Mouse (Mus musculus) liver, adult 2 months (tissue): Measurements from ENCODE around the gene Celf2. TPM values are rescaled to one million over a fixed set of nuclear protein-coding genes. Genes with fewer than 3 reads are reported as not detected.

ENCODE experiments used
- DNase-seq: peaks from one replicate; pipeline ENCODE4 v3.0.0-alpha.2; 2011; ENCODE audit warnings: low read depth, low spot score; ENCODE audit errors: extremely low read depth
- H3K27ac ChIP-seq: fragments of 200-500 bp; replicated peaks from 2 replicates; pipeline ENCODE4 v1.5.1; 2012; ENCODE audit warnings: low read depth, mild to moderate bottlenecking, control low read depth, inconsistent platforms, low read length; ENCODE audit not compliant: insufficient read depth
- H3K27me3 ChIP-seq: fragments of 200-500 bp; 2 replicates; pipeline ENCODE4 v1.6.1; 2012; ENCODE audit warnings: mild to moderate bottlenecking, moderate library complexity, low read length, inconsistent platforms; ENCODE audit not compliant: control insufficient read depth, insufficient read depth
- H3K36me3 ChIP-seq: fragments of 200-500 bp; 2 replicates; pipeline ENCODE4 v1.6.1; 2012; ENCODE audit warnings: low read length, inconsistent platforms; ENCODE audit not compliant: control insufficient read depth, insufficient read depth
- H3K4me1 ChIP-seq: fragments of 200-500 bp; 2 replicates; pipeline ENCODE4 v1.6.1; 2011; ENCODE audit warnings: low read length; ENCODE audit not compliant: control insufficient read depth, insufficient read depth
- H3K4me3 ChIP-seq: fragments of 200-500 bp; 2 replicates; pipeline ENCODE4 v1.5.1; 2011; ENCODE audit warnings: low read depth, mild to moderate bottlenecking, control low read depth, low read length, moderate library complexity; ENCODE audit not compliant: insufficient read depth
- H3K79me2 ChIP-seq: fragments of 200-500 bp; 2 replicates; pipeline ENCODE4 v1.6.1; 2012; ENCODE audit warnings: inconsistent platforms, mild to moderate bottlenecking, low read length, moderate library complexity; ENCODE audit not compliant: control insufficient read depth, insufficient read depth
- H3K9ac ChIP-seq: fragments of 200-500 bp; 2 replicates; pipeline ENCODE4 v1.6.1; 2012; ENCODE audit warnings: low read depth, mild to moderate bottlenecking, control low read depth, inconsistent platforms, low read length
- CTCF ChIP-seq: fragments of 200-500 bp; IDR thresholded peaks from 2 replicates; pipeline ENCODE4 v1.5.1; 2011; ENCODE audit warnings: low read depth, low read length, control low read depth
- POLR2A ChIP-seq: fragments of 200-500 bp; IDR thresholded peaks from 2 replicates; pipeline ENCODE4 v1.6.1; 2011; ENCODE audit warnings: low read length, control low read depth; ENCODE audit not compliant: insufficient read depth; ENCODE audit errors: extremely low read depth
- WGBS: fragments of 180-500 bp; shearing (Covaris S2); methylation state at CpG from one replicate; pipeline ENCODE4 v1.1.7; 2018; 5-methylcytosine and 5-hydroxymethylcytosine counted together
- polyA plus RNA-seq: library from polyadenylated mRNA; depleted of rRNA; stranded (reverse); fragments of >200 nt; gene quantifications from 2 replicates; pipeline ENCODE4 v1.2.3, GENCODE M21; 2012
- total RNA-seq: library from RNA; depleted of rRNA; stranded (reverse); fragments of >200 nt; gene quantifications from 2 replicates; pipeline ENCODE4 v1.2.3, GENCODE M21; 2014

The Celf2 gene
- total and polyA plus RNA-seq, 2 experiments, result 2.9 to 4.7 TPM

DNA sequence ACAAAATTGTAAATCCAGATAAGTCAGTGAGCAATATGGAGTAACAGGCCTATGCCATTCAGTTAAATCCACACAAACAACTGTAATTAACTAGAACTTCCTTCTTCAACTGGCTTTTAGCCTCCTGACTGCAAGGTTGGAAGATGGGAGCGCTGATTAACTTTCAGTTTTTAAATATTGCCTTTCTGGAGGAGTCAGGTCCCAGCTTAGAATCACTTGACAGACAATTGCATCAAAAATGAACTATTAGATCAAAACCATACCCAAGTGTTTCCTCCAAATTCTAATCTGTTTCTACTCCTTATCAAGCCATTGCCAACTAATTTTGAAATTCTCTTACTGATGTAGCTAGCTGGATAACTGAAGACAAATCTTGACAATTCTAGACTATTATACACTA is 635.7 kb downstream of the Celf2 start:
- H3K27me3 ChIP-seq, result peaks cover 3% of the 10 kb centered on the region; the same call in 1 of the 2 replicates
- no peaks in the 10 kb centered on the region for H3K36me3 ChIP-seq
- H3K4me1 ChIP-seq, result no peaks in the 10 kb centered on the region; the same call in 1 of the 2 replicates
- no peak overlapping the region for H3K27ac ChIP-seq
- 88% methylated on average over 1 of the region's 1 CpGs for WGBS
- no peak overlapping the region for H3K9ac ChIP-seq
- DNase-seq, result no peak
- TF ChIP-seq CTCF, result no peak
- no peak for TF ChIP-seq POLR2A
- H3K4me3 ChIP-seq, result no peak overlapping the region
- H3K79me2 ChIP-seq, result no peaks in the 10 kb centered on the region

DNA sequence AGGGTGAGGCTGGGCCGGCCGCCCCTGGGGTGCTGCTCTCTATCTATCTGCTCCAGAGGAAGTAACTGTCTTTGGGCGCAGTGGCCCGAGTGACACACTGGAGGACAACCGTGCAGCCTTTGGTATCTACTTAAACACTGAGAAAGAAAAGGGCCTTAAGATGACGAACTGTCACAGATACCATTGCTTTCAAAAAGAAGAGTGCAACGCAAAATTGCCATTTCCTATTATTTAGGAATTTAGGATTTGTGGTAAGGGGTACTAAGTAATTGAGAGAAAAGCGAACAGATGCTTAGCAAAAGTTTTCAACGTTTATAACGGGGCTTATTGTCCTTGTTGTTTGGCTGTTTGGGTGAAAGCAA is 636.5 kb downstream of the Celf2 start:
- no peak for DNase-seq
- peaks cover 3% of the 10 kb centered on the region; the same call in 1 of the 2 replicates for H3K27me3 ChIP-seq
- H3K27ac ChIP-seq, result no peak overlapping the region
- H3K4me1 ChIP-seq, result no peaks in the 10 kb centered on the region; the same call in 1 of the 2 replicates
- peak overlapping the region; percentile 84 for H3K9ac ChIP-seq
- 28% methylated on average over 10 of the region's 10 CpGs for WGBS
- TF ChIP-seq POLR2A, result no peak
- no peak for TF ChIP-seq CTCF
- peak overlapping the region; percentile 94 for H3K4me3 ChIP-seq
- H3K79me2 ChIP-seq, result no peaks in the 10 kb centered on the region
- H3K36me3 ChIP-seq, result no peaks in the 10 kb centered on the region

DNA sequence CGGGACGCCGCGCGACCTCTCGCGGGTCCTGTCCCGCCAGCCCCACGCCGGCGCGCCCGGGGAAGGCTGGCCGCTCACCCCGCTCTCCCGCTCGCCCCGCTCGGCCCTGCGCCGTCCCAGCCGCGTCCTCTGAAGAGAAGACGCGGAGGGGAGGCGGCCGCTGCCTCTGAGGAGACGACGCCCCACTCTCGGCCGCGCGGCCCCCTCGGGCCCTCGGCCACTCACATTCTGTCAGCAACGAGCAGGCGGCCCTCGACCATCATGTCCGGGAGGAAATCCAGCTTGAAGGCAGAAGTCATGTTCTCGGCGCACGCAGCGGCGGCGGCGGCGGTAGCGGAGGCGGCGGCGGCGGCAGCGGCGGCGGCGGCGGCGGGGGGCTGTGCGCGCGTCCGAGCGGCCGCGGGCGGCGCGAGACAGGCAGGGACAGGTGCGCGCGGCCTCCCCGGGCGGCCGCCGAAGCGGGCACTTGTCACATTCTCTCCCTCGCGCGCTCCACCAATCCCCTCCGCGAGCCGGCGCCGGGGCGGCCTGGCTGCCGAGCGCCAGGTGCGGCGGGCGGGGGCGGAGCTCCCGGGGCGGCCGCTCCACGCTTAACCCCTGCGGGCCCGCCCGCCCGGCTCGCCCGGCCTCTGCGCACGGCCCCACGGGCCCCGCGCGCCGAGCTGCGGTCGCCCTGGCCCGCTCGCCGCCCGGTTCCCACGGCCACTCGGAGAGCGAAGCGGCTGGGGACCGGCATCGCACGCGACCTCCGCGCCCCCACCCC is 637.1 kb downstream of the Celf2 start:
- TF ChIP-seq CTCF, result no peak
- TF ChIP-seq POLR2A, result no peak
- no peaks in the 10 kb centered on the region for H3K36me3 ChIP-seq
- peak overlapping the region; percentile 91 for H3K9ac ChIP-seq
- no peaks in the 10 kb centered on the region; the same call in 1 of the 2 replicates for H3K4me1 ChIP-seq
- peak overlapping the region; percentile 94 for H3K4me3 ChIP-seq
- WGBS, result under 1% methylated on average over 94 of the region's 124 CpGs
- peak; percentile 38 for DNase-seq
- H3K79me2 ChIP-seq, result no peaks in the 10 kb centered on the region
- H3K27me3 ChIP-seq, result peaks cover 3% of the 10 kb centered on the region; the same call in 1 of the 2 replicates
- H3K27ac ChIP-seq, result peak overlapping the region; percentile 78

DNA sequence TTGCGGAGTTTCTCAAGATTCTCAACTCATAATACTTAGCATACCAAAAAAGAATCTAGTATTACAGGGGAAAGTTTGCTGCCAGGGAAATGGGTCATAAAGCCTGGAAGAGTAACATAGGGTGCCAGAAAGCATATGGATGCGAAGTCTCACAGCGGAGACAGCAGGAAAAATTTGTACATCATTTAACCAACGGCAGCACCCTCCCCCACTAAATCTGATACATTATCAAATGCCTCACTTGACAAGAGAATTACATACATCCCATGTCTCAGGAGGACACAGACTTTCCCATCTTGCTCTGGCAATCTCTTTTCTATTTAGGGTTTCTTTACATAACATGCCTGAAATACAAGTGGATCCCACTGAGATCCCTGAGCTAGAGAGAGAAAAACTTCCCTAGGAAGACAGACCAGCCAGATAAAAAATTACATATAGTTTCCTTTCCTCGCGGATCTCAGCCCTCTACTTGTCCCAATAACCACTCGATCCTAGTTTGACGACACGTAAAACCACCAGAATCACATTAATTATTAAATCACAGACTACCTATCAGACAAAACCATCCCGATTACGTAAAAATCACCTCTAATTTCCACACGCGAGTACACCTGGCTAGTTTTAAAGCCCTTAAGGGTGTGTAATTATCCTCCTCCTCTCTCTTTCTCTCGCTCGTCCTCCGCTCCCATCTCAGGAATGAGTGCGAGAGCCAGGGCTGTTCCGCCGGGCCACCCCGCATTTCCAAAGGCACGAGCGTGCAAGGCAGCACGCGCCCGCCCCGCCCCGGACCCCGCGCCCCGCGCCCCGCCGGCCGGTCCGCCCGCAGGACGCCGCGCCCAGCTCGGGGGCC is 637.9 kb downstream of the Celf2 start:
- Histone ChIP-seq H3K27ac (peak overlapping the region; percentile 78), H3K9ac (peak overlapping the region; percentile 91), H3K27me3 (peaks cover 3% of the 10 kb centered on the region; the same call in 1 of the 2 replicates), H3K4me3 (peak overlapping the region; percentile 94), H3K79me2 (no peaks in the 10 kb centered on the region), H3K36me3 (no peaks in the 10 kb centered on the region), H3K4me1 (no peaks in the 10 kb centered on the region; the same call in 1 of the 2 replicates)
- peak; percentile 79 for DNase-seq
- WGBS, result 6% methylated on average over 40 of the region's 40 CpGs
- no peak for TF ChIP-seq POLR2A
- TF ChIP-seq CTCF, result no peak

DNA sequence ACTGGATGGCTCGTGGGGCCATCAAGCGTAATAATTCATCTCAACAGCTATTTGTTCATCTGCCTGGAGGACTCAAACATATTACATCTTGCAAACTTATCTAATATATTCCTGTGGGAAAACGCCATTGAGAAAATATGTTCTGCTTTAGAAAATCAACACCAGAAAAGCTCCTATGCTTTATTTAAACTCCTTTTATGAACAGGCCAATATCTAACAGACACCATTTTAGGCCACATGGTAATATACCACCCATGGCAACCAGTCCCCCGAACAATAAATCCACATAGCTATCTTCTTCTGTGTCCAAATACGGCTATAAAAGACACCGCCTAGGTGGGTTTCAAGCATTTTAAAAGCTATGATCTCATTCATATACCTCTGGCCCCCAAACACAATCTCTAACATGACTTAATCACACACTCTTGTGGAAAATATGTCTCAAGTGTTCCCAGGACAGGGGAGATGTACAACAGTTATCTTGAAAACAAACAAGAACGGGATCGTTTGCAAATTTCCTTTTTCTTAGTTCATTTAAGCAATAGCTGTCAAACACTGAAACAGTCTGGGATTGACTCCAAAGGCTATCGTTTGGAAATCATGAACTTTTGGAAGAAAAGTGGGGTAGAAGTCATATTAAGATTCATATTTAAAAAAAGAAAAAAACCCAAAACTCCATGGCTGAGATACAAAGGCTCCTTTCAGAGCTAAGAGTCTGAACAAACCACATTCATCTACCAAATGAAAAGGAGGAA is 639.2 kb downstream of the Celf2 start:
- H3K36me3 ChIP-seq, result no peaks in the 10 kb centered on the region
- H3K4me3 ChIP-seq, result no peak overlapping the region
- H3K4me1 ChIP-seq, result no peaks in the 10 kb centered on the region; the same call in 1 of the 2 replicates
- H3K27me3 ChIP-seq, result peaks cover 3% of the 10 kb centered on the region; the same call in 1 of the 2 replicates
- no peaks in the 10 kb centered on the region; the same call in 1 of the 2 replicates for H3K79me2 ChIP-seq
- DNase-seq, result peak; percentile 77
- no peak overlapping the region for H3K27ac ChIP-seq
- 65% methylated on average over 9 of the region's 9 CpGs for WGBS
- H3K9ac ChIP-seq, result no peak overlapping the region
- TF ChIP-seq POLR2A, result no peak
- TF ChIP-seq CTCF, result no peak
